Mouse (Mus musculus) adrenal gland, adult 8-10 months (tissue): ENCODE measurements around the gene Scn9a. TPM values are rescaled to one million over a fixed set of nuclear protein-coding genes. Genes with fewer than 3 reads are reported as not detected.

Source experiments
- DNase-seq: peaks from one replicate; pipeline ENCODE4 v3.0.0; 2022
- total RNA-seq, 4 experiments: library from RNA; stranded (reverse); gene quantifications; 2 replicates each; pipeline ENCODE4 v1.2.4; 2022

The Scn9a gene
- total RNA-seq, 4 experiments from 2014 or later: 0.58 to 2.3 (median 1.2) TPM

DNA sequence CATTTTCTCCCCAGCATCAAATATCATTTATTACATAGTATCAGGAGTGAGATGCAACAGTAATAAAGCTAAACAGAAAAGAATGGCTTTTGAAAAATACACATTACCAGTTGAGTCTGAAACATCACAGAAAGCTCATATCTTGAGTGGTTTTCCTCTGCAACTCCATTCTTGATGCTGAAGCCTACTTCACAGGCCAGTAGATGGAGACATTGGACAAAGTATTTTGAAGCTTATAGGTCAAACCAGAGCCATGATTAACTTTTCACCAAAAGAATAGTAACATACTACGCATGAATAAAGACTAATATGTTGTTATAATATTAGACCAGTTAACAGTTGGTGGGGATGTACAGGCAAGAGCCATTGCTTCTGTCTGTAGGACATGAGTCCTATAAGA is 172.3 kb downstream of the Scn9a start:
- no peak for DNase-seq

- no peak for DNase-seq
Measured at GRCm38 (mm10) chr2:66440711-66441110, 194.1 kb downstream of the Scn9a start, which contains the start of gene Scn1a. Scn1a (minus strand) TSS chr2:66440840.

DNA sequence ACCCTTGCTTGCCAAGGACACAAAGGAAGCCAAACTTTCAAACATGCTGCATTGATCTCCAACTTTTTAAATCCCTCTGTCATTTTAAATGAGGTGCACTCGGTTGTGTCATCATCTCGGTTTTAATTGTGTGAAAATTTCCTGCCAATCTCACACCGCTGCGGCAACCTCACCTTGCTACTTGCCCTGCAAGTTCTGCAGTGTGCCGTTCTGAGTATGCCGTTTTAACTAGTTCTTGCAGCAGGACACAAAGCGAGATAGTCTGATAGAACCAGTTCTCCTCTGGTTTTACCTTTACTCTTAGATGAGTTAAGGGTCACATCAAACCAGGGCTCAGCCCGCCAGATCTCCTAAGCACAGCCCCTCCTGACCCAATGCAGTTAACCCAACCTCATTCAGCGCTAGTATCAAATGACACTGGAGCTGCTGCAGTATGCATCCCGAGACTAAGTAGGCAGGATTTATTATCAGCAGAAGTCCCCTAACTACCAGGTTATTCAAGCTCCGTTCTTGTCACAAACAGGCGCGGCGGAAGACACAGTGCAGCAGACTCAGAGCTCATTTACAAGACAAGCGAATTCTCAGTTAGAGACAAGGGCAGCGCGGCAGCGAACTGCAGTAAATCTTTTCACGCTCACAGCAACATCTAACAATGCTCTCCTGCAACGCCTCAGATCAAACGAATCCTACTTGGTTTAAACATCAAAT is 194.8 kb downstream of the Scn9a start:
- DNase-seq: no peak

DNA sequence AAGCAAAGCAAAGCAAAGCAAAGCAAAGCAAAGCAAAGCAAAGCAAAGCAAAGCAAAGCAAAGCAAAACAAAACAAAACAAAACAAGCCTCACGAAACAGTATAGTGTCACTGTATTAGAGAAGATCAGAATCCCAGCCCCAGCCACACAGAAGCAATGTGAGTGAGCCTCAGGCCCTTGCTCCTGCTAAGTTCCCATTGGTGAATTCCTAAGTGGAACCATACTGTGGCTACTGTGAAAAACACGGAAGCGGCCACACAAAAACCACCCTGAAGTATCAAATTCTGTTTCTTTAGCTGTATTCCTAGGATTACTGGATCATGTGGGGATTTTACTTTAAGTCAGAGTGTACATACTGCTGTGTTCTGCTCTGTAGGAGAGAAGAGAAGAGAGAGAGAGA is 198.5 kb downstream of the Scn9a start:
- no peak for DNase-seq

Other genes with a start within 250 kb of the Scn9a start
- under 1 TPM; 0.45 to 0.65 (median 0.49) TPM for gene Scn1a, start 194.1 kb downstream of the Scn9a start, total RNA-seq
- 10 to 100 TPM in 1 of 4 experiments, 1 to 10 TPM in 3; 5.0 to 12.8 (median 7.7) TPM for gene Scn7a, start 150.0 kb upstream of the Scn9a start, total RNA-seq